Mouse (Mus musculus) megakaryocyte-erythroid progenitor cell, adult 5 weeks (primary cell): Measurements from ENCODE around the gene Prkce. TPM values are rescaled to one million over a fixed set of nuclear protein-coding genes. Genes with fewer than 3 reads are reported as not detected.

ENCODE experiments used
- polyA plus RNA-seq: library from polyadenylated mRNA; stranded (reverse); fragments of >175 nt; gene quantifications from 2 replicates; pipeline ENCODE4 v1.2.3, GENCODE M21; 2012

Prkce gene
- polyA plus RNA-seq, result 10.2 and 13.4 TPM in 2 replicates

DNA sequence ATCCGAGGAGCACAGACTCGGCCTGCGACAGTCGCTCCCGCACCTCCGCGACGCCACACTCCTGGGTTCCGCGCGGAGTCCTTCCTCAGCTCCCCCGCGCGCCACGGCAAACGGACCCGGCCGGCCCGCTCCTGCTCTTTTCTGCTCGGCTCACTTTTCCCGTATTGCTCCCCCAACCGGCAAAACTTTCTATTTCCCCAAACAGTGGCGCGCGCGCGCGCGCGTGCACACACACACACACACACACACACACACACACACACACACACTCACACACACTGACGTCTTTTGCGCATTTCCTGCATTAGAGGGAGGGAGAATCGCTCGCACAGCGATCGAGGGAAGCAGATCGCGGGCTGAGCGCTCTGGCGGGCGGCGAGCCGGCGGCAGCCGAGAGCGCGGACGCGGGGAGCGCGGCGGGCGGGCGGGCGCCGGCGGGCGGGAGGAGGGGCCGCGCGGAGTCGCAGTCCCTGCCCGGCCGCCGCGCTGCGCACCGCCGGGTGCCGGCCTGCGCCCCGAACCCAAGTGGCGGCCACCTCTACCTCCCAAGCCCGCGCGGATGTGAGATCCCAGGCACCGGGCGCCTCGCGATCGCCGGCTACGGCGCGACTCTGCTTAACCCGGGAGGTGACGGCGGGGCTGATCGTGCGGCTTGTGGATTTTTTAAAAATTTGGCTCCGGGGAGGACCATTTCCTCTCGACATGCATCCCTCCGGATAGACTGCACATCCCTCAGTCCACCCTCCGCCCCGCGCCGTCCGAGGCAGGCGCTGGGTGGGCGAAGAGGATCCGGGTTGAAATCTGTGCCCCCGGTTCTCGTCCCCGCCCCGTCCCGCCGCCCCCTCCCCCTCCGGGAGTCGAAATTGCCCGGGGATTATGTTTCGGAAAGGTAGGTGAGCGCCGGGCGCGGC is at the start of gene Prkce:
Prkce (plus strand) TSS at position 466 of the 911 bp plus-strand sequence.

GRCm38 (mm10) chr17:86145079-86145951 is 22.3 kb upstream of the Prkce start, which contains the start of gene Srbd1:
Srbd1 (minus strand) TSS chr17:86145175.

DNA sequence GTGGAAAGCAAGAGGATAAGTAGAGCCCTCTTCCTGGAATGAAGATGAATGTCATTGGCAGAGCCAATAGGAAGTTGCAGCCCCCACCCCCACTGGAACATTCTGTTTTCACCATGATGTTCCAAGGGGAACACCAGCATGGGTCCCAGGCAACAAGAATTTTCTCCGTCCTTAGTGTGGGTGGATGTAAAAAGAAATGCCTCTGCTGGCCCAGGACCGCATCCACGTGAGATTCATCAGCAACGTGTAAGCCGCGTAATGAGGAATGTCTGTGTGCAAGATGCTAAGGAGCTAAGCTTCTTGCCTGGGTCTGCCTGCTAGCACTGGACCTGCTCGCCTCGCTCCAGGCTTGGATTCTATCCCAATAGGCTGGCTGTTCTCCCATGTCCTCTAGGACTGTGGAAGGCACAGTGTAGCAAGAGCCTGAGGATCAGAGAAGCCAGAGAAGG is 337.6 kb downstream of the Prkce start, which contains the start of gene Gm10309:
Gm10309 (minus strand) TSS at position 50 of the 449 bp plus-strand sequence.

Other genes starting within 250 kb of the Prkce start
- gene Srbd1, start 22.6 kb upstream of the Prkce start, polyA plus RNA-seq, result 4.5 and 6.9 TPM in 2 replicates